Mouse (Mus musculus): Measurements from ENCODE around the gene Acsl5. TPM values are rescaled to one million over a fixed set of nuclear protein-coding genes. Genes with fewer than 3 reads are reported as not detected.

The Acsl5 gene
- polyA plus RNA-seq, 1 experiment from 2014 or later = 116 TPM

DNA sequence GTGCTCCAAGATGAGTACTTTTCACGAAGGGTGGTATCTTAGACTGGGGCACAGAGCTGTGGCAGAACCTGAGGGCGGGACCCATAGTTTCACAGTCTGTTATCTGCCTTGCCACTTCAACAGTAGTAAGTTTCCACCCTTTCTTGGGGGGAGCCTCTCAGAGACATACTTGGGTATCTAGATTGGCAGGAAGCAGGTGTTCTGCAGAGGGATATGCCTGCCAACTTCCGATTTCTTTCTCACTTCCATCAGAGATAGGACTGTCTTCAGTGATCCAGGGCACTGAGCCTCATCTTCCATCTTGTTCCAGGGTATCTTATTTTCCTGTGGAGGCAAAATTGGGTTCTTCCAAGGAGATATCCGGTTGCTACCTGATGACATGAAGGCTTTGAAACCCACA is 32.4 kb downstream of the Acsl5 start:
- Histone ChIP-seq H3K27ac (peak overlapping the region; percentile 91), H3K9ac (peak overlapping the region; percentile 73)

DNA sequence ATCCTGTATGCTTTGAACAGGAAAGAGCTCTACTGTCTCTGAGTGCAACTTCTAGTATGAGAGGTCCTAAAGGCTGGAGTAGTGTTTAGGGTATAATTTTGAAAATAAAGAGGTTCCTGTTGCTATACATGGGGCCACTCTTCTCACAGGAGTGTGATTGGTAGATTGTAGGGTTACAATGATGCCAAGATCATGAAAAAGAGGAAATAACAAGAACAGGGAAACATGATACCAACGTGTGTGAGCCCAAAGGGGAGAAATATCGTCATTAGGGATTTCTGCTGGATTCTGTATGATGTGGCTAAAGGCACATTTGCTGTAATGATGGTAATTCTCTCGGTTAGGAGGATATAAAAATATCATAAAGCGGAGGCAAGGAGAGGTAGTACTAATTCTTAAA is 34.3 kb downstream of the Acsl5 start:
- H3K9ac ChIP-seq = peak overlapping the region; percentile 8; the same call in 1 of the 2 replicates
- H3K4me1 ChIP-seq (replicated peaks) = peaks cover 68% of the 10 kb centered on the region
- peak overlapping the region; percentile 65 for H3K4me2 ChIP-seq
- H3K27me3 ChIP-seq = no peaks in the 10 kb centered on the region
- peak overlapping the region; percentile 91 for H3K27ac ChIP-seq
- WGBS (ENCODE audit: insufficient replicate concordance) = 80% methylated on average over 4 of the region's 4 CpGs
- DNase-seq (no peak), ATAC-seq (ENCODE audit: low read depth) (no peak)
- H3K36me3 ChIP-seq = peaks cover 96% of the 10 kb centered on the region
- no peaks in the 10 kb centered on the region for H3K9me3 ChIP-seq (replicated peaks)
- 0 out of 2 replicates have a peak overlapping the region, but pooled peaks have one; percentile 17 for H3K4me3 ChIP-seq (replicated peaks)

More for the DNA sequence above, 32.4 kb downstream of the Acsl5 start:
- H3K27me3 ChIP-seq = no peaks in the 10 kb centered on the region
- no peaks in the 10 kb centered on the region for H3K9me3 ChIP-seq (replicated peaks)
- H3K36me3 ChIP-seq = peaks cover 89% of the 10 kb centered on the region
- H3K4me1 ChIP-seq (replicated peaks) = peaks cover 52% of the 10 kb centered on the region
- DNase-seq (peak; percentile 77), ATAC-seq (ENCODE audit: low read depth) (peak; percentile 100)
- 29% methylated on average over 4 of the region's 4 CpGs for WGBS (ENCODE audit: insufficient replicate concordance)
- peak overlapping the region; percentile 65 for H3K4me2 ChIP-seq
- H3K4me3 ChIP-seq (replicated peaks) = peak overlapping the region; percentile 50

DNA sequence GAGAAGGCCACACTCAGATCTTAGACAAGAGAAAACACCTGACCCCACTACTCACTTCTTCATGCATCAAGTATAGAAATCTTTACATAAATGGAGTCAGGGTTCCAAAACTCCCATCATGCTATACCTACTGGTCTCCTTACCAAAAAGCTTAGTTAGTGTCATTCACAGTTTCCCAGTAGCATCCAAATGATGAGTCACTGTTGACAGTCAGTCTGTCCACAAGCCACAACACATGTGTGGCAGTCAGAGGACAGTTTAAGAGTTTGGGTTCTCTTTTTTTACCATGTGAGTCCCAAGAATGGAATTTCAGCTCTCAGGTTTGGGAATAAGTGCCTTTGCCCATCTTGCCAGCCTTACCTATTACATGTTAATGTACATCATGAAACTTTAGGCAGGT is 37.2 kb downstream of the Acsl5 start:
- Histone ChIP-seq H3K4me2 (no peak overlapping the region), H3K4me3 (replicated peaks) (no peak overlapping the region), H3K27ac (0 out of 2 replicates have a peak overlapping the region, but pooled peaks have one; percentile 10), H3K4me1 (replicated peaks) (peaks cover 77% of the 10 kb centered on the region), H3K9me3 (replicated peaks) (no peaks in the 10 kb centered on the region), H3K9ac (no peak overlapping the region), H3K27me3 (no peaks in the 10 kb centered on the region), H3K36me3 (peaks cover 96% of the 10 kb centered on the region)
- no peak for DNase-seq
- no peak for ATAC-seq (ENCODE audit: low read depth)

DNA sequence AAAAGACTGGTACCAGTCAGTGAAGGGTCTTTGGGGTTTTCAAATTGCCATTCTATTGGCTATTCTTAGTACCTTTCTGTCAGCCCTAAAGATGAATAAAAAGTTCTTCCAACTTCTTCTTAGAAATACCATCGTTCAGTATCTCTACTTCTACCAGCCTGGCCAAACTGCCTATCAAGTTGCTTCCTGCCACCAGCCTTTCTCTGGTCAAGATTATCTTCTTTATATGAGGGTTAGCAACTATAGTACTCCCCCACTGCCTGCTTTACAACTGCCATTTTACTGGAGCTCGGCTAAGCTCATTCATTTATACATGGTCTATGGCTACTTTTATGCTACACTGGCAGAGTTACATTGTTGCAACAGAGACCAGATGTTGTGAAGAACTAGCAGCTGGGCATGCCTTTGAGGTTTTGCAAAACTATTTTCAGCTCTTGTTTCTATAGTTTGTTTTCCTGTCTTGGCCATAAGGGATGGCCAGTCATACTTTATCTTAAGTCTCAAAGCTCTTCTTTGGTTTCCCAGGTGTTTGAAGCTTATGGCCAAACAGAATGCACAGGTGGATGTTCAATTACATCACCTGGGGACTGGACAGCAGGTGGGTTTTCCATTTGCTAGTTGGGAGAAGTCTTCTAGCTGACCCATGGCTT is 39.0 kb downstream of the Acsl5 start:
- Histone ChIP-seq H3K4me3 (replicated peaks) (no peak overlapping the region), H3K27me3 (no peaks in the 10 kb centered on the region), H3K9me3 (replicated peaks) (no peaks in the 10 kb centered on the region), H3K4me1 (replicated peaks) (peaks cover 77% of the 10 kb centered on the region), H3K9ac (peak overlapping the region; percentile 17; the same call in 1 of the 2 replicates), H3K27ac (peak overlapping the region; percentile 56), H3K36me3 (peaks cover 97% of the 10 kb centered on the region), H3K4me2 (no peak overlapping the region)
- ATAC-seq (ENCODE audit: low read depth) (no peak), DNase-seq (no peak)
- 35% methylated on average over 2 of the region's 2 CpGs for WGBS (ENCODE audit: insufficient replicate concordance)

DNA sequence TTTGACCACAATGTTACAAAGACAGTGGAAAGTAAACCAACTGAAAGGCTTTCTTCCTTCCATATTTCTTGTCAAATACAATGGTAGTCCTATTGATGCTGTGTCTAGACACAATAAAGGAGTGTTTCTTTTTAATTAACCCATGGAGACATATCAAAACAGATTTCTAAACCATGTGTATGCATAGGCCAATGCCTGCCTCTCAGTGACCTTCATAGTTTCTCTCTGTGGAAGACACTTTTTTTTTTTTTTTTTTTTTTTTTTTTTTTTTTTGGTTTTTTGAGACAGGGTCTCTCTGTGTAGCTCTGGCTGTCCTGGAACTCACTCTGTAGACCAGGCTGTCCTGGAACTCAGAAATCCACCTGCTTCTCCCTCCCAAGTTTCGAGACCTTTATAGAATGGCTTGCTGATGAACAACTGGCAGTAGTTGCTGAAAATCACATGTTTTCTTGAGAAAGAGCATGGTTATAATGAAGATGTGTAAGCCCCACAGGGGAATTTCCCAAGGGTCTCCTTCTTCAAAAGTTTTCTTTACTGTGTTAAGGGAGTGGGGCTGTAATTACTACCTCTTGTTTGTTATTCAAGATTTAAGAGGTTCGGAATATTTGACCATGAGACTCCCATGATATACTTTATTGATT is 40.6 kb downstream of the Acsl5 start:
- Histone ChIP-seq H3K27ac (peak overlapping the region; percentile 63), H3K9ac (no peak overlapping the region), H3K36me3 (peaks cover 96% of the 10 kb centered on the region), H3K4me2 (no peak overlapping the region), H3K4me3 (replicated peaks) (no peak overlapping the region), H3K27me3 (no peaks in the 10 kb centered on the region), H3K4me1 (replicated peaks) (peaks cover 74% of the 10 kb centered on the region), H3K9me3 (replicated peaks) (no peaks in the 10 kb centered on the region)
- ATAC-seq (ENCODE audit: low read depth) (no peak), DNase-seq (no peak)
- WGBS (ENCODE audit: insufficient replicate concordance) = 77% methylated on average over 2 of the region's 2 CpGs

DNA sequence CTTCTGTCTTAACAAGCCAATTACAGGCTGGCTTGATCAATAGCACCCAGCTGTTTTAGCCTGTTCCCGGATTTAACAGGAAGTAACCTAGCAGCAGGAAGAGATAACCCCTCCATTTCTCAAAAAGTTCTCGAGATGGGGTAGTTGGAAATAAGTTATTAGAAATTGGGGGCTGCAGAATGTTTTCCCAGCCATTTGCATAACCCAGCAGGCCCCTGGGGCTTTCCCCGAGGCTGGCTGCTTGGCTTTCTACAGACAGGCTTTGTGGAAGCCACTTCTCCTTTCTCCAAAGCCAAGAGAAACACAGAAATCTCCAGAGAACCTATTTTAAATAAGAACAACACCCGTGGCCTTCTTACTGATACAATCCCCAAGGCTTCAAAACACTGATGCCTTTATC is 41.4 kb downstream of the Acsl5 start:
- WGBS (ENCODE audit: insufficient replicate concordance) = 25% methylated on average over 4 of the region's 4 CpGs

DNA sequence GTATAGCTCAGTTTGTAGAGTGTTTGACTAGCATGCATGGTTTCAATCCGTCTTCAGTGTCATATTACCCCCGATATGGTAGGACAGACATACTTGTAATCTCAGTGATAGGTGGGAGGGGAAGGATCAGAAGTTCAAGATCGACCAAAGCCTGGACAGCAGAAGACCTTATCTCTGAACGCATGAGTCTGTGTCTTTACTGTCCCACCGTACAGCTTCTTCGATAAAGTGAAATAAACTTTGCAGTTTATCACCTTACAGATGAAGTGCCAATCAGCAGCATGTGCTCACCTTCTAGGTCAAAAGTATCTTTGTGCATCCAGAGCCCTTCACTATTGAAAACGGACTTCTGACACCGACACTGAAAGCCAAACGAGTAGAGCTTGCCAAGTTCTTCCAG is 43.3 kb downstream of the Acsl5 start:
- Histone ChIP-seq H3K36me3 (peaks cover 90% of the 10 kb centered on the region), H3K9ac (no peak overlapping the region), H3K27ac (peak overlapping the region; percentile 67), H3K4me3 (replicated peaks) (no peak overlapping the region), H3K4me2 (no peak overlapping the region), H3K27me3 (no peaks in the 10 kb centered on the region), H3K4me1 (replicated peaks) (peaks cover 70% of the 10 kb centered on the region), H3K9me3 (replicated peaks) (no peaks in the 10 kb centered on the region)
- ATAC-seq (ENCODE audit: low read depth) (peak; percentile 82), DNase-seq (no peak)
- WGBS (ENCODE audit: insufficient replicate concordance) = 34% methylated on average over 9 of the region's 9 CpGs

More for the DNA sequence above, 41.4 kb downstream of the Acsl5 start:
- ATAC-seq (ENCODE audit: low read depth) (no peak), DNase-seq (no peak)
- no peak overlapping the region for H3K4me3 ChIP-seq (replicated peaks)
- no peaks in the 10 kb centered on the region for H3K27me3 ChIP-seq
- H3K4me2 ChIP-seq = no peak overlapping the region
- H3K36me3 ChIP-seq = peaks cover 95% of the 10 kb centered on the region
- peak overlapping the region; percentile 63 for H3K27ac ChIP-seq
- peaks cover 78% of the 10 kb centered on the region for H3K4me1 ChIP-seq (replicated peaks)
- H3K9me3 ChIP-seq (replicated peaks) = no peaks in the 10 kb centered on the region
- peak overlapping the region; percentile 14; the same call in 1 of the 2 replicates for H3K9ac ChIP-seq

DNA sequence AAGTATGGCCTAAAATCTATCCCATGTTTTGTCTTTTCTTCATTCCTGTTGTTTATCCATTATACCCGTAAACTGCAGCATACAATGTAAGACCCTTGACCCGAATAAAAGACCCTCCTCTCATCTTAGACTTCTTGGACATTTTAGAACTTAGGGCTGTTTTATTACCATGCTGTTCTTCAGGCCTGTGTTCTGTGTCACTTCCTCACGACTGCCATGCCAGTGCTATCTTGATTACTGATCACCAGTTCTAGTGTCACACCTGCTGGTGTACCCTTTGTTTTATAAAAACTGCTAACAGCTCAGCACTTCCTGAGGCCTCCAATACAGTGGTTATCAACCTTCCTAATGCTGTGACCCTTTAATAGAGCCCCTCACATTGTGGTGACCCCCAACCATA is 43.8 kb downstream of the Acsl5 start:
- ATAC-seq (ENCODE audit: low read depth) (no peak), DNase-seq (no peak)
- Histone ChIP-seq H3K36me3 (peaks cover 90% of the 10 kb centered on the region), H3K4me3 (replicated peaks) (no peak overlapping the region), H3K4me2 (0 out of 2 replicates have a peak overlapping the region, but pooled peaks have one; percentile 2), H3K9ac (no peak overlapping the region), H3K27ac (peak overlapping the region; percentile 67), H3K27me3 (no peaks in the 10 kb centered on the region), H3K4me1 (replicated peaks) (peaks cover 69% of the 10 kb centered on the region), H3K9me3 (replicated peaks) (no peaks in the 10 kb centered on the region)
- 54% methylated on average over 3 of the region's 3 CpGs for WGBS (ENCODE audit: insufficient replicate concordance)

DNA sequence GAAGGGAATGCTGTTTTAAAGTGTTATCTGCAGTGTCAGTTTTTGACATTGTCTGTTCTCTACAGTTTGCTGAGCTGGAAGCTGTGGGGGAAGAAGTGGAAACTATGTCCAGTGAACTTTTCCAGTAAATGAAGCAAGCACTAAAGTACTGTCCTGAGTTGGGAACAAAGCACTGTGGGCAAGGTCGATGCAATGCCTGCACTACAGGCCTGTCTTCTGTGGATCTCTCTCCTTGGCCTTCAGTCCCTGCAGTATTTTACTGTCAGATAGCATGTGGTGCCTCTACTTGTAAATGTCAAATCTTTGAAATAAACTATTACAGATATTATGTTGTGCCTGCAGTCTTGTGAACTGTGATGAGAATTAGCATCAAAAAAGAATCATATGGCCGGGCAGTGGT is 44.6 kb downstream of the Acsl5 start:
- no peak overlapping the region for H3K4me2 ChIP-seq
- no peak overlapping the region for H3K9ac ChIP-seq
- H3K27me3 ChIP-seq = no peaks in the 10 kb centered on the region
- ATAC-seq (ENCODE audit: low read depth) = no peak
- DNase-seq = no peak
- H3K4me1 ChIP-seq (replicated peaks) = peaks cover 63% of the 10 kb centered on the region
- H3K4me3 ChIP-seq (replicated peaks) = no peak overlapping the region
- H3K36me3 ChIP-seq = peaks cover 90% of the 10 kb centered on the region
- no peaks in the 10 kb centered on the region for H3K9me3 ChIP-seq (replicated peaks)
- 73% methylated on average over 2 of the region's 2 CpGs for WGBS (ENCODE audit: insufficient replicate concordance)
- 0 out of 2 replicates have a peak overlapping the region, but pooled peaks have one; percentile 31 for H3K27ac ChIP-seq

DNA sequence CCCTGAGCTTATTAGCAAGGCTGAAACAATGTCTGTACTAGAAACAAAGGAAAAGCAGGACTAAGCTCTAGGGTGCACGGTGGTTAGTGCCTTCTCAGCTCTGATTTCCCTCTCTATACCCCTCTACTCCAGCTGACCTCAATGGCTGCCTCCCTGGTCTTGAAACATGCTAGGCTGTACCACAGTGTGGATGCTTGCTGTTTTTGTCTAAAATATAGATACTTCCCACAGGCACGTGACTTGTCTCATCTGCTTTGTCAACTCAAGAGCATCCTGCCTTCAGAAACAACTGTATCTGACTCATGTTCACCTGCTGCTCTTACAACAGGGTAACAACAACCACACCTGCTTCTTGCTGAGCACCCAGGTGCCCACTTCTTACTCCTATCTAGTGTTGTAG is 45.8 kb downstream of the Acsl5 start:
- 81% methylated on average over 2 of the region's 2 CpGs for WGBS (ENCODE audit: insufficient replicate concordance)
- H3K4me3 ChIP-seq (replicated peaks) = no peak overlapping the region
- no peak for DNase-seq
- H3K9ac ChIP-seq = no peak overlapping the region
- no peak for ATAC-seq (ENCODE audit: low read depth)
- H3K4me1 ChIP-seq (replicated peaks) = peaks cover 55% of the 10 kb centered on the region
- peaks cover 91% of the 10 kb centered on the region for H3K36me3 ChIP-seq
- no peaks in the 10 kb centered on the region for H3K9me3 ChIP-seq (replicated peaks)
- no peaks in the 10 kb centered on the region for H3K27me3 ChIP-seq
- H3K4me2 ChIP-seq = no peak overlapping the region
- H3K27ac ChIP-seq = no peak overlapping the region

DNA sequence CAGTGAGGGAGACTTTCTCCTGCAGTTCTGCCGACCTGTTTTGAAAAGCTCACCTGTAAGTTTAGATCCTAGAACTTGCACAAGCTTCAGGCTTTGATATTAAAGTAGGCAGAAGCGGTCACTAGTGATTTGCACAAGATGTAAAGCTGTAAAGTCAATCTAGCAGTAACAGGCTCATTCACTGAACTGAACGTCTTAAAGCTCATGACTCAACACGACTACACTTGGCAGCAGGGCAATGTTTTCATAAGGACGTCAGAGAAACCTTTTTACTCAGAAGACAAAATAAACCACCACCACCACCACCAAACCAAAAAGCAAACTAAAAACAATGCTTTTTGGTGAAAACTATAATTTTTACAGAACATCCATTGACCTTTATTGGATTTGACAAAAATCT is 46.2 kb downstream of the Acsl5 start:
- no peaks in the 10 kb centered on the region for H3K9me3 ChIP-seq (replicated peaks)
- H3K9ac ChIP-seq = no peak overlapping the region
- H3K4me2 ChIP-seq = no peak overlapping the region
- ATAC-seq (ENCODE audit: low read depth) (no peak), DNase-seq (no peak)
- peaks cover 51% of the 10 kb centered on the region for H3K4me1 ChIP-seq (replicated peaks)
- H3K27me3 ChIP-seq = no peaks in the 10 kb centered on the region
- WGBS (ENCODE audit: insufficient replicate concordance) = 80% methylated on average over 5 of the region's 5 CpGs
- H3K4me3 ChIP-seq (replicated peaks) = no peak overlapping the region
- no peak overlapping the region for H3K27ac ChIP-seq
- peaks cover 91% of the 10 kb centered on the region for H3K36me3 ChIP-seq

DNA sequence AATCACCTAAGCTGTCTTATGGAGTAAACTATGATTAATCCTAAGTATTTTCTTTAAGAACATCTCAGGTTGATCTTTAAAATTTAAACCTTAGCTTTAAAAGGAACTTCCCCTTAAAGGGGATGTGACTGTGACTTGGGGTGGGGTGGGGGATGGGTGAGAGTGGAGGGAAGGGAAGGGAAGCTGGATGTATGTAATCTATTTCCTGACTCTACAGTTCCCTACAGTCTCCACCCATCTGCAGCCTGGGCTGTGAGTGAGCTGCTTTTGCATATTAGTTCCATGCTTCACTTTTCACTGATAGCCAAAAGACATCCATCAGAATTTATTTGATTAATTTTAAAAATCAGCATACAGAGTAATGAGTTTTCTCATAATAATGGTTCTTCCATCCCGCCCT is 47.6 kb downstream of the Acsl5 start:
- peaks cover 36% of the 10 kb centered on the region for H3K4me1 ChIP-seq (replicated peaks)
- no peak for ATAC-seq (ENCODE audit: low read depth)

More for the DNA sequence above, 47.6 kb downstream of the Acsl5 start:
- H3K27me3 ChIP-seq = no peaks in the 10 kb centered on the region
- no peak overlapping the region for H3K9ac ChIP-seq
- no peak overlapping the region for H3K27ac ChIP-seq
- H3K4me2 ChIP-seq = no peak overlapping the region
- H3K9me3 ChIP-seq (replicated peaks) = no peaks in the 10 kb centered on the region
- 85% methylated on average over 1 of the region's 1 CpGs for WGBS (ENCODE audit: insufficient replicate concordance)
- no peak for DNase-seq
- peaks cover 91% of the 10 kb centered on the region for H3K36me3 ChIP-seq
- no peak overlapping the region for H3K4me3 ChIP-seq (replicated peaks)

Measured in liver, embryonic 13.5 days (tissue).